Mouse (Mus musculus) testis, adult 2 months (tissue): ENCODE results near the gene Cenpx. TPM values are rescaled to one million over a fixed set of nuclear protein-coding genes. Genes with fewer than 3 reads are reported as not detected.
"Not testable (repeated sequence)": the region's sequence is repeated elsewhere in the genome, so short reads cannot be mapped to it uniquely, and the experiment has no call there.

Experiments
- H3K27ac ChIP-seq: fragments of 200-500 bp; 2 replicates; pipeline ENCODE4 v1.5.1; 2012; ENCODE audit warnings: low read depth, low read length; ENCODE audit not compliant: control insufficient read depth, insufficient read depth
- H3K27me3 ChIP-seq: fragments of 200-500 bp; 2 replicates; pipeline ENCODE4 v1.6.1; 2012; ENCODE audit warnings: mild to moderate bottlenecking, low read length, moderate library complexity; ENCODE audit not compliant: control insufficient read depth, insufficient read depth
- H3K36me3 ChIP-seq: fragments of 200-500 bp; 2 replicates; pipeline ENCODE4 v1.6.1; 2012; ENCODE audit warnings: mild to moderate bottlenecking, low read length; ENCODE audit not compliant: control insufficient read depth, insufficient read depth
- H3K4me1 ChIP-seq: fragments of 200-500 bp; 2 replicates; pipeline ENCODE4 v1.6.1; 2012; ENCODE audit warnings: low read length; ENCODE audit not compliant: control insufficient read depth, insufficient read depth
- H3K4me3 ChIP-seq: fragments of 200-500 bp; 2 replicates; pipeline ENCODE4 v1.5.1; 2012; ENCODE audit warnings: low read depth, mild to moderate bottlenecking, low read length, moderate library complexity, mixed read lengths; ENCODE audit not compliant: control insufficient read depth
- CTCF ChIP-seq: fragments of 200-500 bp; IDR thresholded peaks from 2 replicates; pipeline ENCODE4 v1.5.1; 2012; ENCODE audit warnings: low read depth, mild to moderate bottlenecking, inconsistent platforms, low read length, moderate library complexity; ENCODE audit not compliant: control insufficient read depth, insufficient read depth, insufficient replicate concordance
- POLR2A ChIP-seq: fragments of 200-500 bp; IDR thresholded peaks from 2 replicates; pipeline ENCODE4 v1.6.1; 2012; ENCODE audit warnings: low read depth, mild to moderate bottlenecking, inconsistent platforms, low read length, moderate library complexity; ENCODE audit not compliant: control insufficient read depth
- polyA plus RNA-seq: library from polyadenylated mRNA; depleted of rRNA; stranded (reverse); fragments of >200 nt; gene quantifications from 2 replicates; pipeline ENCODE4 v1.2.3, GENCODE M21; 2012

The Cenpx gene
- polyA plus RNA-seq, 1 experiment = 54.5 TPM

DNA sequence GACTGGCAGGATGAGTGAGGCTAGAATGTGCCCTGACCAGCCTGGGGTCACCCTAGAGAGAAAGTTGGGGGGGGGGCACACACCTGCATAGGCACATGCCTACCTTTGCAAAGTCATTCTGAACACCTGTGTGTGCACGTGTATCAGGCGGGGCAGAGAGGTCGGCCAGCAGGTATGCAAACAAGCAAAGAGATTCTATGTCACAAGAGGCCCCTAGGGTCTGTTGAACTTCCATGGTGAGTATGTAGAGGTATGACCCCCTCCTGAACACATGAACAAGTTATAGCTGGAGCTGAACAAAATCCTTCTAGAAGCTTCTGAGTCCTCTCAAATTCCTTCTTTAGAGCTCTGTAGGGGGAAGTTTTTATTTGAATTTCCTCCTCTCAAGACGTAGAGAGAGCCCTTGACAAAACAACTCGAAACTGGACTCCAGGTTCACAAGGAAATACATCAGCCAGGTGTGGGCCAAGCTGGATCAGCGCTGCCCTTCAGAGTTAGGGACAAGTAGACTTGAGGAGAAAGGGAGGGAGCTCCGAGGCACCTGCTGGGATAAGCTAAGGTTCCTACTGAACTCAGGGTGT is 30.7 kb upstream of the Cenpx start:
- H3K27me3 ChIP-seq = no peaks in the 10 kb centered on the region
- no peak overlapping the region for H3K4me3 ChIP-seq
- H3K4me1 ChIP-seq = no peaks in the 10 kb centered on the region
- TF ChIP-seq CTCF = no peak
- no peak for TF ChIP-seq POLR2A
- no peak overlapping the region for H3K27ac ChIP-seq
- no peaks in the 10 kb centered on the region for H3K36me3 ChIP-seq

GRCm38 (mm10) chr11:120740981-120741380 is 27.4 kb upstream of the Cenpx start:
- no peak overlapping the region for H3K4me3 ChIP-seq
- no peak overlapping the region for H3K27ac ChIP-seq
- no peaks in the 10 kb centered on the region for H3K4me1 ChIP-seq
- no peak for TF ChIP-seq POLR2A
- no peak for TF ChIP-seq CTCF
- H3K27me3 ChIP-seq = no peaks in the 10 kb centered on the region
- H3K36me3 ChIP-seq = no peaks in the 10 kb centered on the region

DNA sequence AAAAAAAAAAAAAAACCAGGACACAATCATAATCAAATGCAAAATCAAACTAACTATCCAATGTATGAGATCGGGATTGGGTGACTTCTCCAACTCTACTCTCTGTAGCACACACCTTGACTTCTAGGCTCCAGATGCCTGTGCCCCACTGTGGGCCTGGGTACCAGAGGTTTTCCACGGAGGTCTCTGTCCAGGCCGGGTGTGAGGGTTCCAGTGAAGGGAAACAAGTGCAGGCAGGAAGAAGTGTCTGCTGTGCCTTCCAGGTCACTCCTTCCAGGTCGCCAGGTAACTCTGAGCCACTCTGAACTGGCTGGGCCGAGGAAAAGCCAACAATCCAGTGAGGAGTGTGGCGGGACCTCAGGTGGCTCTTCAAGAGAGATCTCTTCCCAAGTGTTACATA is 22.9 kb upstream of the Cenpx start:
- no peaks in the 10 kb centered on the region for H3K27me3 ChIP-seq
- no peak overlapping the region for H3K27ac ChIP-seq
- no peaks in the 10 kb centered on the region for H3K36me3 ChIP-seq
- no peak overlapping the region for H3K4me3 ChIP-seq
- no peaks in the 10 kb centered on the region for H3K4me1 ChIP-seq
- TF ChIP-seq CTCF = no peak
- no peak for TF ChIP-seq POLR2A

DNA sequence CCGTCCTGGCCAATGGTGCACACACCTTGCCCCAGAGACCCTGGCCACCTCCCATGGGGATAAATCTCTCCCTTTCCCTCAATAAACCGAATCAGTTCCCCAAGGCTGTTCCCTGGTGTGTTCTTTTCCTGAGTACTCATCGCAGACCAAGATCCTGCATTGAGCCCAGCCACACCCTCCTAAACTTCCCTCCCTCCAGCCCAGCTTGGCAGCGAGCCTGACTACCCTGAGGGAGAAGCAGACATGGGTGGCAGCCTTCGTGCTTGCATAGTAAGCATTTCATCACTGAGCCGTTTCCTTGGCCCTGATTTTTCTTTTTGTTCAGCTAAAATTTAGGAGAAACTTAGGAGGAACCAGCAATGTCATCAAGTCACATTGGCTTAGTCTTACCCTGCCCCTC is 20.0 kb upstream of the Cenpx start:
- TF ChIP-seq CTCF (no peak), POLR2A (no peak)
- Histone ChIP-seq H3K27me3 (no peaks in the 10 kb centered on the region), H3K27ac (no peak overlapping the region), H3K4me1 (peaks cover 4% of the 10 kb centered on the region; the same call in 1 of the 2 replicates), H3K4me3 (no peak overlapping the region), H3K36me3 (no peaks in the 10 kb centered on the region)

- Histone ChIP-seq H3K27me3 (no peaks in the 10 kb centered on the region), H3K27ac (no peak within 1 kb of the TSS), H3K4me1 (peaks cover 4% of the 10 kb centered on the region; the same call in 1 of the 2 replicates), H3K36me3 (no peaks in the 10 kb centered on the region), H3K4me3 (no peak within 1 kb of the TSS)
- TF ChIP-seq POLR2A (no peak), CTCF (no peak)
Observed at GRCm38 (mm10) chr11:120731858-120732680, 18.5 kb upstream of the Cenpx start, which contains the start of gene Cbr2. TSS of gene Cbr2 (minus strand) at chr11:120732114.

- Histone ChIP-seq H3K4me1 (peaks cover 8% of the 10 kb centered on the region; the same call in 1 of the 2 replicates), H3K4me3 (no peak overlapping the region), H3K27ac (no peak overlapping the region), H3K36me3 (no peaks in the 10 kb centered on the region), H3K27me3 (no peaks in the 10 kb centered on the region)
- TF ChIP-seq POLR2A (no peak), CTCF (no peak)
Observed at GRCm38 (mm10) chr11:120731395-120731794, 17.9 kb upstream of the Cenpx start.

DNA sequence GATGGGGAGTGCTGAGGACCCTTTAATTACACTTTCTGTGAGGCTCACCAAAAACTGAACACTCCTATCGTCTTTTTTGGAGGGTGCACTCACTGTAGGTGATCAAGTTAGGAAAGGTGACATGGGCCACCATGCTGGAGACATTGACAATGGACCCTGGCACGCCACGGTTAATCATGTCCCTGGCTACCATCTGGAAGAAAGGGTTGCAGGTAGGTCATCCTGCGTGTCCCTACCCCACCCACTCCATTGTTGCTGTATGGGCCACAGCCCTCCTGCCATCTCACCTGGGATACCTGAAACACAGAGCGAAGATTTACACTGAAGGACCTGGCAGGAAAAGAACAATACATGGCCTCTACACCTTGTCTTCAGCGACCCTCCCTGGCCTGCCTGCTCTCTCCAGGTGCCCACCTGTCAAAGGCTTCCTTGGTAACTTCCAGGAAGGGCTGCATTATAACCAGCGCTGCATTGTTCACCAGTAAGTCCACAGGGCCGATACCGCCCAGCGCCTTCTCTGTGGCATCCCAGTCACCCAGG is 16.9 kb upstream of the Cenpx start:
- Histone ChIP-seq H3K4me3 (no peak overlapping the region), H3K36me3 (no peaks in the 10 kb centered on the region), H3K4me1 (peaks cover 9% of the 10 kb centered on the region; the same call in 1 of the 2 replicates), H3K27me3 (no peaks in the 10 kb centered on the region), H3K27ac (no peak overlapping the region)
- TF ChIP-seq POLR2A = no peak
- TF ChIP-seq CTCF = no peak

DNA sequence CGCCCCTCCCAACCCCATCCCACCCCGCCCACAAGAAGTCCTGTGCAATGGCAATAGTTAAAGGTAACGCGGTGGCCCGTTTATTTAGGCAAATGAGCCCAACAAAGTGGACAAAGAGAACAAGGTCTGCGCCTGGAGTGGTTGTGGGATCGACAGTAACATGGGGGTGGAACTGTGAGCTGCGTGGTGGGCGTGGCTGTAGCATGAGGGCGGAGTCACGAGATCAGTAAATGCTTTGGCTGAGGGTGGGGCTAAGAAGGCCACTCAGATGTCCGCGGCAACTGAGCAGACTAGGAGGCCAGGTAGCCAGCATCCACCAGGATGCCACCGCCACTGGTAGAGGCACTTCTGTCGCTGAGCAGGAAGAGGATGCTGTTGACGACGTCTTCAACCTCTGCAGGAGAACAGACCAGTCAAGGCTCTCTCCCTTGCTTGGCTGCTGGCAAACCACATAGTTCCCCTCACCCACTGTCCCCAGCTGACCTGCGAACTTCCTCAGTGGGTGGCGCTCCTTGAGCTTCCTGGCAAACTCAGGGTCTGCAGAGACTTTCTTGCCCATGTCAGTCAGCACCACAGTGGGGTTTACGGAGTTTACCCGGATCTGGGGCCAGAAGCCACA is 16.0 kb upstream of the Cenpx start:
- not testable (repeated sequence) for H3K4me1 ChIP-seq, H3K4me3 ChIP-seq, H3K36me3 ChIP-seq, H3K27me3 ChIP-seq, H3K27ac ChIP-seq
